Mouse (Mus musculus) heart, embryonic 10.5 days (tissue): ENCODE results near the gene Krt42. TPM values are rescaled to one million over a fixed set of nuclear protein-coding genes. Genes with fewer than 3 reads are reported as not detected.
"Not testable (repeated sequence)": the region's sequence is repeated elsewhere in the genome, so short reads cannot be mapped to it uniquely, and the experiment has no call there.

Experiments used
- DNase-seq: peaks from one replicate; pipeline ENCODE4 v3.0.0-alpha.2; 2017; ENCODE audit warnings: low spot score
- H3K27ac ChIP-seq: fragments of 300-500 bp; sonication (generic); 2 replicates; pipeline ENCODE4 v1.5.1; 2016; ENCODE audit warnings: mild to moderate bottlenecking
- H3K27me3 ChIP-seq: fragments of 300-500 bp; sonication (generic); 2 replicates; pipeline ENCODE4 v1.6.1; 2016; ENCODE audit warnings: mild to moderate bottlenecking; ENCODE audit not compliant: poor library complexity, insufficient read depth, severe bottlenecking
- H3K36me3 ChIP-seq: fragments of 300-500 bp; sonication (generic); 2 replicates; pipeline ENCODE4 v1.6.1; 2016; ENCODE audit warnings: mild to moderate bottlenecking, moderate library complexity
- H3K4me1 ChIP-seq: fragments of 300-500 bp; sonication (generic); 2 replicates; pipeline ENCODE4 v1.6.1; 2016; ENCODE audit warnings: mild to moderate bottlenecking
- H3K4me3 ChIP-seq: fragments of 300-500 bp; sonication (generic); 2 replicates; pipeline ENCODE4 v1.5.1; 2016; ENCODE audit warnings: mild to moderate bottlenecking, moderate library complexity
- H3K9me3 ChIP-seq: fragments of 300-500 bp; sonication (generic); 2 replicates; pipeline ENCODE4 v1.6.1; 2016; ENCODE audit warnings: mild to moderate bottlenecking, moderate library complexity
- WGBS: fragments of 180-500 bp; shearing (Covaris S2); methylation state at CpG from one replicate; pipeline ENCODE4 v1.1.7; 2016; 5-methylcytosine and 5-hydroxymethylcytosine counted together
- polyA plus RNA-seq: library from polyadenylated mRNA; unstranded; fragments of >200 nt; fragmentation: Nextera tagmentation; extraction: Ambion mirVana; gene quantifications from 2 replicates; pipeline ENCODE4 v1.2.1, GENCODE M21; 2016

Krt42 gene
- polyA plus RNA-seq: not detected in 2 replicates

- WGBS: 82% methylated on average over 7 of the region's 7 CpGs
- H3K27me3 ChIP-seq: peaks cover 23% of the 10 kb centered on the region; the same call in 1 of the 2 replicates
These were observed at the start of gene Krt42 for GRCm38 (mm10) chr11:100269821-100270332. Gene Krt42, minus strand, starts transcription at chr11:100269871.

GRCm38 (mm10) chr11:100318529-100319451 lies 49.1 kb upstream of the Krt42 start:
- Histone ChIP-seq H3K9me3 (no peaks in the 10 kb centered on the region), H3K27me3 (no peaks in the 10 kb centered on the region), H3K36me3 (peaks cover 23% of the 10 kb centered on the region), H3K4me3 (peak overlapping the region; percentile 95), H3K4me1 (no peaks in the 10 kb centered on the region), H3K27ac (peak overlapping the region; percentile 99)
- no peak for DNase-seq
- 78% methylated on average over 10 of the region's 10 CpGs for WGBS

More at GRCm38 (mm10) chr11:100269821-100270332, at the start of gene Krt42:
- Histone ChIP-seq H3K9me3 (no peaks in the 10 kb centered on the region), H3K36me3 (no peaks in the 10 kb centered on the region), H3K4me3 (no peak within 1 kb of the TSS), H3K4me1 (peaks cover 5% of the 10 kb centered on the region), H3K27ac (no peak within 1 kb of the TSS)
- DNase-seq: no peak

DNA sequence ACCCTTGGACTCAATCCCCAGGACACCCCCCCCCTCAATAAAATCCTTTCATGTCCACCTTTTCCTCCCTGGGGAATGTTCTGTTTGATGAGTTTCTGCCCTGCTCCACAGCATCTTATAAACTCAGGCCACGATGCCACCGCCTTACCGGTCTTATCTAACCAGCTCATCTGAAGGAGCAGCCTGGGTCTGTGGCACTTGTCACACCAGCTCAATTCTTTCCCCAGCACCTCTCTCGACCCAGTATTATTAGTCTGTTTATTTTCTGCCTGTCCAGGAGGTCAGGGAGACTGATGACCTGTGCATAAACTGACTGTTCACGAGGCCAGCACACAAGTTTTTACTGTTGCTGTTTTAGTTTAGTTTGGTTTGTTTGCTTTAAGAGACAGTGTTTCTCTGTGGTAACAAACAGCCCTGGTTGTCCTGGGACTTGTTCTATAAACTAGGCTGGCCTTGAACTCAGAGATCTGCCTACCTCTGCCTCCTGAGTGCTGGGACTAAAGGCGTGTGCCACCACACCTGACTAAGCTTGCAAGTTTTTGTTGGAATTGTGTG lies 48.2 kb upstream of the Krt42 start:
- 58% methylated on average over 6 of the region's 6 CpGs for whole genome bisulfite sequencing
- no peak for DNase-seq
- Histone ChIP-seq H3K4me3 (no peak overlapping the region), H3K36me3 (peaks cover 23% of the 10 kb centered on the region), H3K27me3 (no peaks in the 10 kb centered on the region), H3K27ac (no peak overlapping the region), H3K9me3 (no peaks in the 10 kb centered on the region), H3K4me1 (no peaks in the 10 kb centered on the region)

- Histone ChIP-seq H3K27ac (no peak overlapping the region), H3K27me3 (no peaks in the 10 kb centered on the region), H3K4me3 (no peak overlapping the region), H3K4me1 (peaks cover 10% of the 10 kb centered on the region), H3K36me3 (peaks cover 2% of the 10 kb centered on the region; the same call in 1 of the 2 replicates), H3K9me3 (no peaks in the 10 kb centered on the region)
- 87% methylated on average over 5 of the region's 5 CpGs for WGBS
- DNase-seq: no peak
These were observed 45.8 kb upstream of the Krt42 start for GRCm38 (mm10) chr11:100315439-100315838.

GRCm38 (mm10) chr11:100313424-100313823 lies 43.8 kb upstream of the Krt42 start:
- H3K27ac ChIP-seq: peak overlapping the region; percentile 19; the same call in 1 of the 2 replicates
- no peaks in the 10 kb centered on the region for H3K36me3 ChIP-seq
- peaks cover 10% of the 10 kb centered on the region for H3K4me1 ChIP-seq
- H3K9me3 ChIP-seq: no peaks in the 10 kb centered on the region
- 86% methylated on average over 6 of the region's 6 CpGs for WGBS
- DNase-seq: no peak
- H3K4me3 ChIP-seq: no peak overlapping the region
- no peaks in the 10 kb centered on the region for H3K27me3 ChIP-seq

DNA sequence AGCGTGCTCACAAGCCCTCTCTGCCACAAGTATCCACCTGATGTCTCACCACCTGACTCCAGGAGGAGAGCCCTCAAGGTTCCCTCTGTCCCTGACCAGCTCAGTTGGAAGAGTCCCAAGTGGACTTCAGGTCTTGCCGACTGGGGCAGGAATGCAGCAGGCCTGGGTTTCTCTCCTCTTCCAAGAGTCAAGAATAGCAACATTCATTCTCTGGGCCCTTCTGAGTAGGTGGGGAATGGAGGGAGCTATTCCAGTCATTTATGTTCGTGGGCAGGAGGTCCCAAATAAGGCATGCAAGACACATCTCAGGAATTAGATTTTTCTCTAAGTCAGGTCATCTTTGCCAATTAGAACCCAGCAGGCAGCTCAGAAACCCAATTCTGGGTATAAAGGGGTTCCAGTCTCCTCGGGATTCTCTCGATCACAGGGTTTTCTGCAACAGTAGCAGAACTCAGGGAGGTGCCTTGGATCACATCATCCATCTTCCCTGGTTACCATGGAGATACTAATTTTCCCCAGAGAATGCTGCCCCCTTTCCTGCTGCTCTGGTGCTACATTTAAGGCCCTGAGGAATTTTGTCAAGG lies 42.5 kb upstream of the Krt42 start:
- no peak for DNase-seq
- Histone ChIP-seq H3K27me3 (no peaks in the 10 kb centered on the region), H3K9me3 (no peaks in the 10 kb centered on the region), H3K4me3 (no peak overlapping the region), H3K4me1 (peaks cover 10% of the 10 kb centered on the region), H3K27ac (peak overlapping the region; percentile 75), H3K36me3 (no peaks in the 10 kb centered on the region)
- WGBS: 26% methylated on average over 5 of the region's 5 CpGs

GRCm38 (mm10) chr11:100311656-100312055 lies 42.0 kb upstream of the Krt42 start:
- no peaks in the 10 kb centered on the region for H3K9me3 ChIP-seq
- peaks cover 10% of the 10 kb centered on the region for H3K4me1 ChIP-seq
- DNase-seq: no peak
- no peaks in the 10 kb centered on the region for H3K36me3 ChIP-seq
- H3K27me3 ChIP-seq: no peaks in the 10 kb centered on the region
- WGBS: 53% methylated on average over 1 of the region's 1 CpGs
- H3K27ac ChIP-seq: peak overlapping the region; percentile 62; the same call in 1 of the 2 replicates
- H3K4me3 ChIP-seq: no peak overlapping the region

DNA sequence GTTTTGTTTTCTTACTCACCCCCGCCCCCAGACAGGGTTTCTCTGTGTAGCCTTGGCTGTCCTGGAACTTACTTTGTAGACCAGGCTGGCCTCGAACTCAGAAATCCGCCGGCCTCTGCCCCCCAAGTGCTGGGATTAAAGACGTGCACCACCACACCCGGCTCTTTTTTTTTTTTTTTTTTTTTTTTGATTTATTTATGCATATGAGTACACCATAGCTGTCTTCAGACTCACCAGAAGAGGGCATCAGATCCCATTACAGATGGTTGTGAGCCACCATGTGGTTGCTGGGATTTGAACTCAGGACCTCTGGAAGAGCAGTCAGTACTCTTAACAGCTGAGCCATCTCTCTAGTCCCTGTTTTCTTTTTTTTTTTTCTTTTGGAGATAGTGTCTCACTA lies 39.0 kb upstream of the Krt42 start:
- not testable (repeated sequence) for DNase-seq, H3K4me1 ChIP-seq
- 90% methylated on average over 6 of the region's 6 CpGs for WGBS

DNA sequence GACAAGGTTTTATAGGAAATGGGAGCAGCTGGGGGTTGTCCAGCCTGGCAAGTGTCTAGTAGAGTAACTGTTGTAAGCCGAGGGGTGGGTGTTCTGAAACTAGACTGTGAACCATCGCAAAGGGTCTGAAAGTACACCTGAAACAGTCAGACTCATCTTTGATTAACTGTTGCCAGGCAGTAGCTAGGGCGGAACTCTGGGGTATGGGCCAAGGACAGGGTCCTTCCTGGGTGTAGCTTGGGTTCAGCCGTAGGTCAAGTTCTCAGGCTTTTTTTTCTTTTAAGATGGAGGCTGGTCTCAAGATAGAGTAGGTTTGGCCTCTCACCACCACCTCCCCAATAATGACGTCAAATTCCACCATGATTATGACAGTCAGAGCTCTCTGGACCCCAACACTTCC lies 38.2 kb upstream of the Krt42 start:
- no peak for DNase-seq
- Histone ChIP-seq H3K9me3 (no peaks in the 10 kb centered on the region), H3K36me3 (no peaks in the 10 kb centered on the region), H3K4me3 (no peak overlapping the region), H3K27ac (no peak overlapping the region), H3K27me3 (no peaks in the 10 kb centered on the region), H3K4me1 (peaks cover 10% of the 10 kb centered on the region)
- WGBS: 86% methylated on average over 5 of the region's 5 CpGs

More for the DNA sequence above, 39.0 kb upstream of the Krt42 start:
- not testable (repeated sequence) for H3K36me3 ChIP-seq, H3K27me3 ChIP-seq, H3K27ac ChIP-seq, H3K9me3 ChIP-seq, H3K4me3 ChIP-seq

GRCm38 (mm10) chr11:100301292-100301691 lies 31.6 kb upstream of the Krt42 start:
- no peak for DNase-seq
- 71% methylated on average over 5 of the region's 5 CpGs for WGBS
- Histone ChIP-seq H3K4me1 (0 out of 2 replicates have a peak, but pooled peaks cover 4% of the 10 kb centered on the region), H3K9me3 (no peaks in the 10 kb centered on the region), H3K27ac (no peak overlapping the region), H3K4me3 (no peak overlapping the region), H3K36me3 (no peaks in the 10 kb centered on the region), H3K27me3 (peaks cover 12% of the 10 kb centered on the region)

DNA sequence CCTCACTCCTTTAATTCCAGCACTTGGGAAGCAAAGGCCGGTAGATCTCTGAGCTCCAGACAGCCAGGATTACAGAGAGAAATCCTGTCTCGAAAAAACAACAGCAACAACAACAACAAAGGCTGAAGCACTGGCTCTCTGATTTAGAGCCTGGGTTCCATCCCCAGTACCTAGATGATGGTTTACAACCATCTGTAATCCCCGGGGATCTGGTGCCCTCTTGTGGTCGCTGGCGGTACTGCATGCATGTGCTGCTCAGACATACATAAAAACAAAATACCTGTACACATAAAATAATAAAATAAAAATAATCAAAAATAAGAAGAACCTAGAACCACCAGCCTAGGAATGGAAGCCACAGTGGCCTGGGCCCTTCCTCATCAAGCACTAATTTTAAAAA lies 30.6 kb upstream of the Krt42 start:
- Histone ChIP-seq H3K4me3 (no peak overlapping the region), H3K27ac (no peak overlapping the region), H3K9me3 (no peaks in the 10 kb centered on the region), H3K4me1 (0 out of 2 replicates have a peak, but pooled peaks cover 4% of the 10 kb centered on the region), H3K27me3 (peaks cover 20% of the 10 kb centered on the region), H3K36me3 (no peaks in the 10 kb centered on the region)
- WGBS: 9% methylated on average over 5 of the region's 5 CpGs
- DNase-seq: no peak

DNA sequence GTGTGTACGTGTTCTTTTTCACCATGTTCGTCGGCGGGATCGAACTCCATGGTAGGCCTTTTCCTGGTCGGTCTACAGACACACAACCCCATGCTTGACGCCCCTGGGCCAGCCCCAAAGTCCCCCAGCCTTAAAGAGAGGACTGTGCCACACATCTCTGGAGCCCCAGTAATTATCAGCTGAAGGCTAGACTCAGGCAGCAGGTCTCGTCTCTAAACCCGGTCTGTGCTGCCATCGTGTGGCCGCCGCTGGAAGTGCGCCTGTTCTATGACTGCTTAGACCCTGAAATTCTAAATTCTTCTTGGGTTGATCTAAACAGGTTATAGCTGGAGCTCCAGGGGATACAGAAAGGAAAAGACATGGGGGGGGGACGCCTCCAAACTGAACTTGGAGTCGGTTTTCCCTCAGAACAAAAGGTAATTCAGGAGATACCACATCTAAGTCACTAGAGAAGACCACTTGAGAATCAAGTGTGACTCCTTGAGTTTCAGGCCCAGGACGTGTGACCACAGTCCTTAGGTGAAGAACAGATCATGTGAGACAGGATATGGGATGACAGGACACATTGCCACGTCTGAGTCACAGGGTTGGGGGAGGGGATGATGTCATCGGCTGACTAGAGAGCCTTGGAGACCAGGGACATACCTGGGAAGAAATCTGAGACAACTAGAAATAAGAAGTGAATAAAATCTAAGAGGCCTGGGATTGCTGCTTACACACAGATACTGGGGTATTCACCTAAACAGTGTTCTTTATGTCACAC lies 28.8 kb upstream of the Krt42 start:
- H3K4me1 ChIP-seq: 0 out of 2 replicates have a peak, but pooled peaks cover 4% of the 10 kb centered on the region

More for the DNA sequence above, 28.8 kb upstream of the Krt42 start:
- Histone ChIP-seq H3K36me3 (no peaks in the 10 kb centered on the region), H3K27ac (no peak overlapping the region), H3K27me3 (peaks cover 21% of the 10 kb centered on the region), H3K9me3 (no peaks in the 10 kb centered on the region), H3K4me3 (no peak overlapping the region)
- 13% methylated on average over 18 of the region's 18 CpGs for WGBS
- DNase-seq: peak; percentile 85
